Mouse (Mus musculus): ENCODE measurements at regions not wholly inside any gene's neighbourhood (a gene's known extent, or its start where the extent isn't known, plus 50 kb on each side); places are given as distances from the start of the nearest gene placed in this dataset.

DNA sequence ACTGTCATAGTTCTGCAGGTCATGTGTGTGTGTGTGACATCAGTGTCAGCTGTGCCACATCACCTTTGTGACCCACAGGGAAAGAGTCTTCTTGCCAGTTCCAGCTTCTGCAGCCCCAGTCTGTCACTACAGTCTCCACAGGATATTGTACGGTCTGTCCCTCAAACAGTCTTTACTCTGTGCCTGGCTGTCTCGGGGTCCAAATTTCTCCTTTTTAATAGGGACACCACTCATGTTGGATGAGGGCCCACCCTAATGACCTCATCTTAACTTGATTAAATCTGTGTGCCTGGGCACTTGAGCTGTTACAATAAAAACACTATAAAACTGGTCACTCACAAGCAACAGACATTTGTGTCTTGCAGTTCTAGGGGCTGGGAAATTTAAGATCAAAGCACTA is 165.1 kb upstream of the Sox9 start:
- no peak overlapping the region for H3K27ac ChIP-seq
- no peaks in the 10 kb centered on the region for H3K9me3 ChIP-seq (replicated peaks)
- no peak for DNase-seq (ENCODE audit: low spot score)
- H3K36me3 ChIP-seq = no peaks in the 10 kb centered on the region
- H3K4me1 ChIP-seq = peaks cover 24% of the 10 kb centered on the region
- H3K27me3 ChIP-seq (ENCODE audit: low read depth, poor library complexity, severe bottlenecking) = peaks cover 11% of the 10 kb centered on the region; the same call in 1 of the 2 replicates
- 76% methylated on average over 2 of the region's 2 CpGs for WGBS
- H3K4me3 ChIP-seq = no peak overlapping the region

DNA sequence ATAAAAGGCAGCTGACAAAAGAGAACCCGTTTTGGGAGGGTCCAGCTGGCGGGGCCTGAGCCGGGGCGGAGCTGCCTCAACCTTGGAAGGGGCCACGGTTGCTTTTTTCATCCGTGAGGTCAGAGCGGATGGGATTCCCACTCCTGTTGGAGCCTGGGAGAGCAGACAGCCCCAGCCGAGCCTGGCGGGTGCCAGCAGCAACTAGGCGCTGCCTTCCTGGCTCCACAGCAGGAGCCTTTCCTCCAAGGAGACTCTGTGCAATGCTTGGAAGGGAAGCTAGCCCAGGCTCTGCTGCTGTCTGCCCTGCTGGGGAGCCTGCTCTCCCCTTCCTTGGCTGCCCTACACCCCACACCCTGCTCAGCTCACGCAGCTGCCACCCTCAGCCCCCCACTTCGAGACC is 161.1 kb upstream of the Sox9 start:
- H3K27me3 ChIP-seq (ENCODE audit: low read depth, poor library complexity, severe bottlenecking) = peaks cover 20% of the 10 kb centered on the region; the same call in 1 of the 2 replicates
- H3K27ac ChIP-seq = peak overlapping the region; percentile 79
- WGBS = 18% methylated on average over 12 of the region's 12 CpGs
- peaks cover 35% of the 10 kb centered on the region for H3K4me1 ChIP-seq
- H3K36me3 ChIP-seq = no peaks in the 10 kb centered on the region
- H3K4me3 ChIP-seq = peak overlapping the region; percentile 31
- peak; percentile 47 for DNase-seq (ENCODE audit: low spot score)
- H3K9me3 ChIP-seq (replicated peaks) = no peaks in the 10 kb centered on the region

DNA sequence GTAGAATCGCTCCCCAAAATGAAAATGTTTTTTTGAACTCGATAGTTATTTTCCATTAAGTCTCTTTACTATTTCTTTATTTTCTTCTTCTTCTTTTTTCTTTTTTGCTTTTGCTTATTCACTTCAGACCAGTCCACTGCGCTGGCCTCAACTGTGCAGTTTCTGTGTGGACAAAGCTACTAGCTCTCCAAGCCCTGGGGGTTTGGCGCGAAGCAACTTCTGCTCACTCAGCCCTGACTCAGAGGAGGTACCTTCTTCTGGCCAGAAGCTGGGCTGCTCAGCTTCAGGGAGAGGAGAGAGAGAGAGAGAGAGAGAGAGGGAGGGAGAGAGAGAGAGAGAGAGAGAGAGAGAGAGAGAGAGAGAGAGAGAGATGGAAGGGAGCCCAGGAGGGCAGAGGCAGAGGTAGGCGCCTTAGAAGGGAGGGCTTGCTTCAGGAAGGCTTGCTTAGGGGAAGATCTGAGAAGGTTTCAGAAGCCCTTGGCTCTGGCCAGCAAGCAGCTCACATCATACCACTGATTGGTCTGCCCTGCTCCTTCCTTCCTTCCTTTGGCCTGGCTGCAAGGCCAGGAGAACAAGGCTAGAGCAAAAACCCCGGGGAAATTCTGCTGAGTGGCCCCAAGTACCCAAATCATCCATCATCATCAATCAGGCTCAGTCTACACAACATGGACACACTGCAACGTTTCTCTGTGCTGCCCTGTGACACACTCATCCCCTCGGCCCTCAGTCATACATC is 160.5 kb upstream of the Sox9 start:
- WGBS = 55% methylated on average over 9 of the region's 9 CpGs
- H3K9me3 ChIP-seq (replicated peaks) = no peaks in the 10 kb centered on the region

DNA sequence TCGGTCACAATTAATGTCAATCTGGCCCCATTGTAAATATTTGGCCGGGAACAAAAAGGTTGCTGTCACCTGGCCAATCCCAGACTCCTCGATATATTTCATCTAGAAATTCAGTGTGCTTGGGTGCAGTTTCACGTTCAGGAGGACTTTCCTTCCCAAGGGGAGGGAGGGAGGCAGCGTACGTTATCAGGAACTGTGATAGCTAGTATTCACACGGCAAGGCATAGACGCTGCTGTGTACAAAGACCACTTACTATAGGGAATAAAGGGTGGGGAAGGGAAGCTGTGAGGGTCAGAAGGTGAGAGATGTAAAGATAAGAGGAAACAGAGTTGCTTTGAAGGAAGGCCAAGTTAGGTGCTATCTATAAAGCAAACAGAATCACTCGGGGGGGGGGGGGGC is 132.7 kb upstream of the Sox9 start:
- H3K36me3 ChIP-seq = no peaks in the 10 kb centered on the region
- peak overlapping the region; percentile 68 for H3K27ac ChIP-seq
- 28% methylated on average over 9 of the region's 9 CpGs for WGBS
- DNase-seq (ENCODE audit: low spot score) = peak; percentile 54
- H3K4me3 ChIP-seq = no peak overlapping the region
- H3K4me1 ChIP-seq = peaks cover 44% of the 10 kb centered on the region
- H3K27me3 ChIP-seq (ENCODE audit: low read depth, poor library complexity, severe bottlenecking) = no peaks in the 10 kb centered on the region
- no peaks in the 10 kb centered on the region for H3K9me3 ChIP-seq (replicated peaks)

More for the DNA sequence above, 160.5 kb upstream of the Sox9 start:
- DNase-seq (ENCODE audit: low spot score) = no peak
- peaks cover 20% of the 10 kb centered on the region; the same call in 1 of the 2 replicates for H3K27me3 ChIP-seq (ENCODE audit: low read depth, poor library complexity, severe bottlenecking)
- no peaks in the 10 kb centered on the region for H3K36me3 ChIP-seq
- peak overlapping the region; percentile 79 for H3K27ac ChIP-seq
- H3K4me3 ChIP-seq = no peak overlapping the region
- H3K4me1 ChIP-seq = peaks cover 35% of the 10 kb centered on the region

DNA sequence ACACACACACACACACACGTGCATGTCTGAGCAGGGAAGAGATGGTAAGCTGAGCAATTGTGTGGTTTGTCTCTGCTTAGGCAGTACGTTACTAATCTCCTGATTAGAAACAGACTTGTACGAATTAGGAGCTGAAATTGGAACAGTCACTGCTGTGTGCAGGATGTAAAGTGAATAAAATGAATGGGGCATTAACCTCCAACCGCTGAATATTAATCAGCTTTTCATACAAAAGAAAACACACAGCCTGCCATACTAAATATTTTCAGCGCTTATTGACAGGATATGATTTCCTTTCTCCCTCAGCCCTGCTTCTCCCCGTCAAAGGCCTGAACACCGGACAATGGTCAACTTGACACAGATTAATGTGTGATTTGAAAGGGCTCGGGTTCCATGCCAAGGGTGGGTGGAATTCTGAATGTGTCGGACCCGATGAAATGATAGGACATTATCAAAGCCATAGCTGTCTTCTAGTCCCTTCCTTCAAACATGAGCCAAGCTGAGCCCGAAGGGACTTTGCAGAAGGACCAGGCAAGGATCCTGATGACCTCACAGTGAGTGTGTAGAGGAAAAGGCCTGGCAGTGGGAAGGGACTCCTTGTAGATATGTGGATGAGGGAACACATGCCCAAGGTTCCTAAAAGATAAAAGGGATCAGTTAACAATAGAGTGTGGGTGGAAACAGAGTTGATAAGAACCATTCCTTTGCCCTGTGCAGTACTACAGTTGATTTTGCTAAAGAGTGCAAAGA is 124.4 kb upstream of the Sox9 start:
- H3K27me3 ChIP-seq (ENCODE audit: low read depth, poor library complexity, severe bottlenecking) = no peaks in the 10 kb centered on the region
- no peak overlapping the region for H3K4me3 ChIP-seq
- H3K36me3 ChIP-seq = no peaks in the 10 kb centered on the region
- peaks cover 24% of the 10 kb centered on the region for H3K4me1 ChIP-seq
- WGBS = 58% methylated on average over 11 of the region's 11 CpGs
- DNase-seq (ENCODE audit: low spot score) = no peak
- no peaks in the 10 kb centered on the region for H3K9me3 ChIP-seq (replicated peaks)
- H3K27ac ChIP-seq = 0 out of 2 replicates have a peak overlapping the region, but pooled peaks have one; percentile 21

DNA sequence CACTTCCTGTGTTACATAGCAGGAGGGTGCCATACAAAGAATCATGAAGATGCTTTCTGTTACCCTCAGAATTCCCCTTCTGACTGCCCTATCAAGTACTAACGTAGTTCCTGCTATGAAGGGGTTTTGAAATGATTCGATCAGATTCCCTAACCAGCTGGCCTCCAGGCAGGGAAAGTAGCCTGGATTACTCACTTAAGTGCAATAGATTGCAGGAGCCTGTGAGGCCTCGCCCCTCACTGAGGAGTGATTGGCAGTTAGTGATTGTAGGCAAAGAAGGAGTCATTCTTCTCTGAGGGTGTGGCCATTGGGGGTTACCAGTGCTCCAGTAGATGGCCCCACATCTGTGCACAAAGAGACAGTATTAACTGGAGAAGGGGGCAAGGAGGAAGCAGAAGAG is 122.1 kb upstream of the Sox9 start:
- Histone ChIP-seq H3K36me3 (no peaks in the 10 kb centered on the region), H3K4me1 (peaks cover 11% of the 10 kb centered on the region), H3K9me3 (replicated peaks) (no peaks in the 10 kb centered on the region), H3K4me3 (no peak overlapping the region), H3K27ac (no peak overlapping the region), H3K27me3 (ENCODE audit: low read depth, poor library complexity, severe bottlenecking) (no peaks in the 10 kb centered on the region)
- whole genome bisulfite sequencing = 73% methylated on average over 3 of the region's 3 CpGs
- DNase-seq (ENCODE audit: low spot score) = no peak

DNA sequence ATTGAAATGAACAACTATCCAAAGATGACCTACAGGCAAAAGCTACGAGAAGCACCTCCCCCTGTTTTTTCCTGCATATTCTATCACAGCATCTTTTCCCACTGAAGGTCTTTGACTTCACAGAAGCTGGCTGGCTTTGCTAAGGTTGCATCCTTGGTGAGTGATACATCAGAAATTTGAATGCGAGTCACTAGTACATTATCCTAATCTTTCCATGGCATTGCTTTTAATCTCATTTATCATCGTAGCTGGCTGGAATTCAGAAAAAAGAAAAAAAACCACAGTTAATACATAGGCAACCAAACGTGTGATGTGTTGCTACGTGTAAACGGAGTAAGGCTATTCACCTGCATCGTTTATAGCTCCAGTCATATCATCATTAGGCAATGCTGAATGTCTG is 120.6 kb upstream of the Sox9 start:
- Histone ChIP-seq H3K27me3 (ENCODE audit: low read depth, poor library complexity, severe bottlenecking) (no peaks in the 10 kb centered on the region), H3K36me3 (no peaks in the 10 kb centered on the region), H3K4me3 (no peak overlapping the region), H3K4me1 (peaks cover 11% of the 10 kb centered on the region), H3K27ac (no peak overlapping the region), H3K9me3 (replicated peaks) (no peaks in the 10 kb centered on the region)
- 92% methylated on average over 7 of the region's 7 CpGs for WGBS
- DNase-seq (ENCODE audit: low spot score) = no peak

DNA sequence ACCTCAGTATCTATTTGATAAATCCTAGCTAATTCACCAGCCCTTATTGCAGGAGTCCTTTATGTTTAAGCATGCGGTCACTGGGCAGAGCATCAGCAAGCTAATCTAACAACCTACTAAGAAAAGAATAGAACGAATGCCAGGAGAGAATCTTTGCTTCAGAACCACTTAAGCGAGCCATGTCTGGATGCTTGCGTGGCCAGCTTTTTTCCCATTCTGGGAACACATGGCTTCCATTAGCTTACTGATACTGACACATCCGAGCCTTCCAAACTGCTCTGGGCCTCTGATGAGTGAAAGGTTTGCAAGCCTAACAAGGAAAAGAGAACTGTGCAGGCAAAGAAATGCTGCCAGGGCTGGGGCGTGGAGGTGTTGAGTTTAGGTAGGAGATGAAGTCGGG is 114.7 kb upstream of the Sox9 start:
- Histone ChIP-seq H3K36me3 (no peaks in the 10 kb centered on the region), H3K4me1 (peaks cover 7% of the 10 kb centered on the region; the same call in 1 of the 2 replicates), H3K27me3 (ENCODE audit: low read depth, poor library complexity, severe bottlenecking) (no peaks in the 10 kb centered on the region), H3K9me3 (replicated peaks) (no peaks in the 10 kb centered on the region), H3K4me3 (no peak overlapping the region), H3K27ac (no peak overlapping the region)
- DNase-seq (ENCODE audit: low spot score) = no peak
- 62% methylated on average over 7 of the region's 7 CpGs for WGBS

DNA sequence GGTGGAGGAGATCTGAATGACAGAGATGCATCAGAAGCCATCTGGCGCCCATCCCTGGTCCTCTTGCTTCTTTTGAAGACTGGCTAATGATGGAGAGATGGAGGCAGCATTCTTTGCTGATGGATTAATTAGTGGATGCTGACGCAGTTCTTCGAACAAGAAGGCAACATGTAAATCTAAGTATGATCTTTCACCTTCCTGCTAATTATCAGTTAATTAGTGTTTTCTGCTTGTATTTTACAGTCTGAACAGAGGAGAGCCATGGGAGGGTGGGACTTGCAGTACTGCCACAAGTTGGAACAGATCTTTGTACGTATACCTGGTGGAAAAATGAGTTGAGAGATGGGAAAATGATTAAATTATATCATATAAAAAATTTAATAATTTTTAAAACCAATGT is 109.9 kb upstream of the Sox9 start:
- Histone ChIP-seq H3K27ac (no peak overlapping the region), H3K27me3 (ENCODE audit: low read depth, poor library complexity, severe bottlenecking) (no peaks in the 10 kb centered on the region), H3K36me3 (no peaks in the 10 kb centered on the region), H3K9me3 (replicated peaks) (no peaks in the 10 kb centered on the region), H3K4me3 (no peak overlapping the region), H3K4me1 (peaks cover 6% of the 10 kb centered on the region; the same call in 1 of the 2 replicates)
- 76% methylated on average over 4 of the region's 4 CpGs for WGBS
- no peak for DNase-seq (ENCODE audit: low spot score)

DNA sequence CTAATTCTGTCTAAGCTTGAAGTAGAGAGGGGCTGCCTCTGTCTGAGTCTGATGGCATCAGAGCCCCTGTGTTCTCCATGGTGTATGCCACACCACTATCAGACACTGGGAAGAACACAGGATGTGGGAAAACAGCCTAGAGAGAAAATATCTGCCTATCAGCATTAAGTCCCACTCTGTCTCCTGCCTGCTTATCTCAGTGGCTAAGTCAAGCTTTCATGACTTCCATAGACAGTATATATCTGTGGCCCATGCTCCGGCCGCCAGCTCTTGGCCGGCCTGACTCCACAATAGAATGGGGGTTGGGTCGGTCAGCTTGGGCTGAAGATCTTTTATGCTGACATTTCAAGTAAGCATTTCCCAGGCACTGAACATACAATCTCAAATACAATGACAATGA is 92.0 kb upstream of the Sox9 start:
- DNase-seq (ENCODE audit: low spot score) = no peak
- Histone ChIP-seq H3K27ac (no peak overlapping the region), H3K4me1 (peaks cover 13% of the 10 kb centered on the region), H3K4me3 (no peak overlapping the region), H3K36me3 (no peaks in the 10 kb centered on the region), H3K9me3 (replicated peaks) (no peaks in the 10 kb centered on the region), H3K27me3 (ENCODE audit: low read depth, poor library complexity, severe bottlenecking) (no peaks in the 10 kb centered on the region)
- 90% methylated on average over 4 of the region's 4 CpGs for WGBS

DNA sequence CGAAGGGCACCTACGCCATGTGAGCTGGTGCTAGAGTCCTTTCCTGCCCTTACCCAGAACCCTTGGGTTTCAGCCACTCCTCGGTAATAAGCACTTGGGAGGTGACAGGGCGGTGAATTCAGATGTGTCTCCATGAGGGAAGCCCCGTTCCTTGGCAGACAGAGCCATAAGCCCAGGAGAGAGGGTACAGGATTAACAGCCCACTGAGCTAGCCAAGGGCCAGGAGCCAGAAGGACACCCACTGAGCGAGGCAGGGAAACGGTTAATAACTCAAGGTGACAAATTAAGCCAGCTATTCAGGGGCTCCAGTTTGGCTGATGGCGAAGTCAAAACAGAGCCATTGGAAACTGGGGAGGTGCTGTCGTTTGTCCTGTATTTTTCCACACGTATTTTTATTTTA is 75.9 kb upstream of the Sox9 start:
- 72% methylated on average over 10 of the region's 10 CpGs for WGBS
- Histone ChIP-seq H3K4me1 (peaks cover 17% of the 10 kb centered on the region), H3K36me3 (no peaks in the 10 kb centered on the region), H3K27me3 (ENCODE audit: low read depth, poor library complexity, severe bottlenecking) (no peaks in the 10 kb centered on the region), H3K9me3 (replicated peaks) (no peaks in the 10 kb centered on the region), H3K4me3 (no peak overlapping the region), H3K27ac (0 out of 2 replicates have a peak overlapping the region, but pooled peaks have one; percentile 11)
- no peak for DNase-seq (ENCODE audit: low spot score)

DNA sequence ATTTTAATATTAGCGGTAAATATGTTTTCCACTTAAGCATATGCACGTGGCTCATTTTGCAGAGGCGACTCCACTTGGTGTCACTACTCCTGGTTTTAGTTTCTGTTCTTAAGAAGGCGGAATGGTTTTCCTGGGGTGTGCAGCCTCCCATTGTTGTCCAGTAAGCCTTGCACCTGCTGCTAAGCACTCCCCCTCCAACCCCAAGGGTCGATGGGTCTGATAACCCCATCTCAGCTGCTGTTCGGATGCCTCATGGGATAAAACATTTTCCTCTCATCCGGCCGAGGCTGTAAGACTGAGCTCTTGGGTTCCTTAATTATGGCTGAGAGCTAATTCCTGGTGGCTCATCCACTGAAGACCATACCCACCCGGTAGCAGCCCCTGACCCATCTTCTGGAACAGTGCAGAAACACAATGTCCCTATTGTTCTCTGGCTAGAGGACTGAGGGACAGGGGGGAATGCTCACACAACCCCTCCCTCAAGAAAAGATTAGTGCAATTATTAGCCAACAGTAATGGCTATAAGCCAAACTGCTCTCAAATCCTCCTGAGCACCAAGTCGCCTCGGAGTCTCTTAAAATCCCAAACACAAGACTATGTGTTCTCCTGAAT is 73.8 kb upstream of the Sox9 start:
- 87% methylated on average over 11 of the region's 11 CpGs for WGBS
- Histone ChIP-seq H3K27me3 (ENCODE audit: low read depth, poor library complexity, severe bottlenecking) (no peaks in the 10 kb centered on the region), H3K9me3 (replicated peaks) (no peaks in the 10 kb centered on the region), H3K4me1 (peaks cover 30% of the 10 kb centered on the region), H3K4me3 (no peak overlapping the region), H3K27ac (no peak overlapping the region), H3K36me3 (no peaks in the 10 kb centered on the region)
- DNase-seq (ENCODE audit: low spot score) = no peak

DNA sequence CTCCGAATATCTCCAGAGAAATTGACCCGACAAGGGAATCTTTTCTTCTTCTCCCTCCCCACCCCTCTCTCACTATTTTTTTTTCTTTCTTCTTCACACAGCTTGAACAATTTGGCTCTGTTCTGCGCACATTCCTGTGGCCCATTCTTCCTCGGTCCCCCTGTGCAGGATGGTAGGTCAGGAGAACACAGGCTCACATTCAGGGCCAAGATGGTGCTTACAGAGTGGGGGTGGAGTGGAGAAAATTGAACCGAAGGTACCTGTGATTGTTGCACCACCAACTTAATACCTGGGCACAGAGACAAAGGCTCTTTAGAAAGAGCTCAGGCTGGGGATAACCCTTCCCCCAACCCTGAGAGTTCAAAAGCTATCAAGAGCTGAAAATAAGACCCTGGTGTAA is 70.4 kb upstream of the Sox9 start:
- Histone ChIP-seq H3K4me3 (no peak overlapping the region), H3K36me3 (no peaks in the 10 kb centered on the region), H3K4me1 (peaks cover 28% of the 10 kb centered on the region), H3K27me3 (ENCODE audit: low read depth, poor library complexity, severe bottlenecking) (no peaks in the 10 kb centered on the region; the same call in 1 of the 2 replicates), H3K9me3 (replicated peaks) (no peaks in the 10 kb centered on the region), H3K27ac (peak overlapping the region; percentile 25; the same call in 1 of the 2 replicates)
- no peak for DNase-seq (ENCODE audit: low spot score)
- 89% methylated on average over 5 of the region's 5 CpGs for WGBS

All from limb, embryonic 10.5 days (tissue).